Mouse (Mus musculus): Measurements from ENCODE around the gene Hdgfl3. TPM values are rescaled to one million over a fixed set of nuclear protein-coding genes. Genes with fewer than 3 reads are reported as not detected.

The Hdgfl3 gene
- total RNA-seq, 2 experiments from 2014 or later: 70.0 to 74.6 TPM

DNA sequence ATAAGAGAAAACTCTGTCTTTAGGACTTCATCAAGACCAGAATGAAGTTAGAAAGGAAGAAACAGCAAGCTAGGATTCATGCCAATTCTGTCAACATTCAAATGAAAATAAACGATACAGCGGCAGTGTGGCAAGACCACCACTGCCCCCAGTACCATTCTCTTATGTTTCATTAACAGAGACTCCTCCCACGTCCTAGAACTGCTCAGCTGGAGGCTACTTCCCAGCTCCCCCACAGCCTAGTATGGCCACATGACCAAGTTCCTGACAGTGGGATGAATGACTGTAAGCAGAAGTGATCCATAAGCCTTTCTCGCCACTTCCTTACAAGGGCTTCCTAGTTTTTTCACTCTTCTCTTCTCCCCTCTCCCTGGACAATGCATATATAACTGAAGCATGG is 30.2 kb downstream of the Hdgfl3 start:
- no peak for DNase-seq (ENCODE audit: low spot score in 2 of 2)

- DNase-seq (ENCODE audit: low spot score in 2 of 2): no peak
Measured at GRCm38 (mm10) chr7:81899361-81899760, 34.9 kb downstream of the Hdgfl3 start.

DNA sequence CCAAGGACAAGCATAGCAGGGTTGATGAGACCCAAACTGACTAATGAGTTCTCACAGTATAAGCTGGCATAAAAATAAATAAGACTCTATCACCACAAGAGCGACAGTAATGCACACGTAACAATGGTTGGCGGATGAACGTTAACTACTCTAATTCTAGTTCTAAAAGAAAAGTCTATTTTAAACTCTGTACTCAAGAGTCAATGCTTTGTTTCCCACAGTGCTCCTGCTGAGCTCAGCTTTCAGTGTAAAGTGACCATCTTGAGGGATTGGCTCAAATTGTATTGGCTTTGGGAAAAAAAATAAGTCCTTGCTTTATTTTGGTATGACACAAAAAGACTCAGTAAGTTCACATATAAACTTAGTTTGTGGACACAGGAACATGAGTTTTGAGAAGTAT is 49.1 kb downstream of the Hdgfl3 start:
- DNase-seq (ENCODE audit: low spot score in 2 of 2): no peak

DNA sequence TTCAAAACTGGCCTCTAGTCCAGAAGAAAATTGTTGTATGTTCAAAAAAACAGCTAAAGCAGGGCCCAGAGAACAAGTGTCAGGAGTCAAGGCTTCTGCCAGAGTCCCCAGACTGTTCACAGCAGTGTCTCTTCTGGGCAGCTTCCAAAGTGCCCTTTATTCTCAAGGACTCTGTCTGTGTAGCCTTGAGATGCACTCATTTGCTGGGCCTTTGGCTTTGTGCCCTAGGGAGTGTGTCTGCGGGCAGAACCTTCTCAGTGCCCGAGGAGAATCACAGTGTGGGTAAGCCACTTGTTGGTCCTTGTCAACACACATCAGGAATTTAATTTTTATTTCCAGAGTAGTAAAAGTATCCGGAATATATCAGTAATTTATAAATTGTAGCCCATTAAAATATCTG is 52.7 kb downstream of the Hdgfl3 start:
- DNase-seq (ENCODE audit: low spot score in 2 of 2): no peak

GRCm38 (mm10) chr7:81880797-81881196 is 53.5 kb downstream of the Hdgfl3 start:
- no peak for DNase-seq (ENCODE audit: low spot score in 2 of 2)

DNA sequence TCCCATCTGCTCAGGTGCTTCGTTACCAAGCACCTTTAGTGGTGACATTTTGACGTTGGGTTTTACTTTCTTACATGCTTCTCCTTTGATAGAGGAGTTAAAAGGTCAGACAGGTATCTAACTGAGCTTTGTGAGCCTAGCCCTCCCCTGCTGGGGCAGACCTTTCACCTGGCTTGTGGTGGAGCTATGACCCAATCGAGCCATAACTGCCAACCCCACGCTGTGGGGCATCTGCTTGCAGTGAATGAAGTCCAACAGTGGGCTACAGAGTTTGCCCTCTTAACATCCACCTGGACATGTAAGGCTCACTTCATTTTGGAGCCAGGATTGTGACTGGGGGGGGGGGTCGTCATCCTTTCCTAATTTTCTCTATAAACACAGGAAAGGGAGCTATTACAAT is 54.0 kb downstream of the Hdgfl3 start:
- no peak for DNase-seq (ENCODE audit: low spot score in 2 of 2)

DNA sequence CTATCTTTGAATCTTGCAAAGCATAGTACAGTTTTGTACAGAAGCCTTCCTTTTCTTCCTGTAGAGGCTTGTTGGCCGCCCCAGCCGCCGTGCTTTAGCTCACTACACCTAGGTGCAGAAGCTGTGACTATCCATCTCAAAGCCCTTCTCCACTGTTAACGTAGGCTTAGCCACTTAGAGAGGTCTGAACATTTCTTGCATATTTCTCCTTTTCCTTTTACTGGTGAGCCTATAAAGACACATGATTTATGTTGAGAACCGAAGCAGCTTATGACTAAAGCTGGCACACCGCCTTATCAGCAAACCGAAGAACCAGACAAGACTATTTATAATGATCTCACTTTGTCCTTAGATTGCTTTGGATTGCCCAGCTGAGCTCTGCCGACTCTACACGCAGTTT is 58.9 kb downstream of the Hdgfl3 start:
- no peak for DNase-seq (ENCODE audit: low spot score in 2 of 2)

GRCm38 (mm10) chr7:81874636-81875035 is 59.6 kb downstream of the Hdgfl3 start:
- DNase-seq (ENCODE audit: low spot score in 2 of 2): no peak

DNA sequence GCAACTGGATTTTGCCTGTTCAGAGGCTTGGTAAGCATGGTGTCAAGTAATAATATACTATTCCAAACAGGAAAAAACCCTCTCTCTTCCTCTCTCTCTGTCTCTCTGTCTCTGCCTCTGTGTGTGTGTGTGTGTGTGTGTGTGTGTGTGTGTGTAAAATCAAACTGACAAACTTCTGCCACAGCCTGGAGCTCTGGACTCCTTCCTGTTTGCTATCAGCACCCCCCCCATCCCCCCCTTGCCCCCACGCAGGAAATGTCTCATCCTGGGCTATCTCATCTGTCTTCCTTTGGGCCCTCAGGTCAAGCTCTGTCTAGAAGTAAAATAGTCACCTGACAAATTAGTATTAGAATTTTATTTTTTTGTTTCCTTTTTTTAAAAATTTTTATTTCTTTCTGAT is 60.5 kb downstream of the Hdgfl3 start:
- DNase-seq (ENCODE audit: low spot score in 2 of 2): no peak

DNA sequence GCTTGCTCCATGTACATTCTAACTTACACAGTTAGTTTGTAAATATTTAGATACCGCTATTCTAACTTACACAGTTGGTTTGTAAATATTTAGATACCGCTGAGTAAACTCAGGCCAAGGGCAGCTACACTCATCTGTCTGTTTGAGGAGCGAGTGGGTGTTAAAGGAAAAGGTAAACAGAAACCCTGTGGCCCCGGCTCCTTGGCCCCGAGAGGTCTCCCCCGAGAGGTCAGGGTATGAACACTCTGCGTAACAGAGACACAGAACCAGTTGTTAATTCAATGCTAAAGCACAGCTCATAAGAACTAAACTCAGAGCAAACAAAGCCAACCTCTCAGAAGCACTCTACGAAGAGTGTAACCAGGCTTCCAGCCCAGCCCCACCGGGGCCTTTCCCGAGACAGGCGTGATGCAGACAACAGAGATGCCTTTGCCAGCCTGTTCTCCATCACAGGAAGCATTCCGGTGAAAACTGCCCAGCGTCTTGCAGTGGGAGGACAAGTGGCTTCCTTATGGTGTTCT is 61.7 kb downstream of the Hdgfl3 start:
- DNase-seq (ENCODE audit: low spot score in 2 of 2): no peak

DNA sequence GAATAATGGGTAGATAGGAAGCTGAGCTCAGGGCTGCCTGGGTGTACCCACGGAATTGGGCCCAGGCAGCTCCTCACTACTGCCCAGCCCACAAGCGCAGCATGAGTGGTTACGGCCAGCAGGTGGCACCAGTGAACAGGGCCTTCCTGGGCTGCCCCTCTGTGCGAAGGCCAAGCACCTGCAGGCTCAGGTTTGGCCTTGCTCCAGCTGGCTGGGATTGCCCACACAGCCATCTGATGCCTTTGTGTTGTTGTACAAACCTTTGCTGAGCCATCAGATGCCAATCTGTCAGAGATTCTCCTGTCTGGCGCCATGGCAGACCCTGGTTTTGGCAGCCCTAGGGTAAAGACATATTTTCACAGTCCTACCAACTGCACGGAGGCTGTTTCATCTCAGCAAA is 66.1 kb downstream of the Hdgfl3 start:
- DNase-seq (ENCODE audit: low spot score in 2 of 2): peak; percentile 81 to 86

- no peak for DNase-seq (ENCODE audit: low spot score in 2 of 2)
Measured at GRCm38 (mm10) chr7:81867231-81867930, 66.9 kb downstream of the Hdgfl3 start.

DNA sequence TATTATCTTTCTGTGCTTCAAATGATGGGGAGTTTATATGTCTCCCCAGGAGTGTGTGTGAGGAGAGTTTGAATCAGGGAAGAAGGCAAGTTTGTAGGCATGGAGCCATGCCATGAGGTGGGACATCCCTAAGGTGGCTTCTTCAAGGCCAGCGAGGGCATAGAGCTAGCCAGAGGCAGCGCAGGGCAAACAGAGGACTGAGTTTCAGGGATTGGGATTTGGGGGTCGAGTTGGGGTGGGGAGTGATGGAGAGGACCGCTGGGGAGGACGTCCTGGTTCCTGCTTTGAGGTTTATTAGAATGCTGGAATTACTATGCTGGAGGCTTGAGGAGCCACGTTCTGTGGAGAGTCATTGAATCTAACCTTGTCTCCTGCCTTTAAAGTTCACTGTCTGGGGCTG is 68.3 kb downstream of the Hdgfl3 start:
- DNase-seq (ENCODE audit: low spot score in 2 of 2): no peak

GRCm38 (mm10) chr7:81864552-81864951 is 69.7 kb downstream of the Hdgfl3 start:
- DNase-seq (ENCODE audit: low spot score in 2 of 2): no peak

GRCm38 (mm10) chr7:81862587-81863583 is 71.4 kb downstream of the Hdgfl3 start:
- DNase-seq (ENCODE audit: low spot score in 2 of 2): no peak

DNA sequence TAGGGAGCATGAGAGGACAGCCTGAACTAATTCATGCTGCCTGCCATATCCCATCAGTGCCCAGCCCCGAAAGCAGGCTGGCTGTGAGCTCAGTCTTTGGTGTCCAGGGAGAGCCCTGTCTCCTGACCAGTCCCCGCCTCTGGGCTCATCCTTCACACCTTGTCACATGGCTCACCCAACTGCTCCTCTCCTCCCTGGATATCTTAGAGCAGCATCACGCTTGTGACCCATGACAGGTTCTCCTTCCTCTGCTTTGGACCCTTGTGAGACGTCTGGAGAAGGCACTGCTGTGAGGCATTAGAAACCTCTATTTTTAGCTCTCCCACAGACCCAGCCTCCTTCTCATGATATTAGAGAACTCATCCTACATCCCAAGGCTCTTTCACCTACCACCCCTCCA is 72.4 kb downstream of the Hdgfl3 start:
- DNase-seq (ENCODE audit: low spot score in 2 of 2): no peak

GRCm38 (mm10) chr7:81861461-81861860 is 72.8 kb downstream of the Hdgfl3 start:
- no peak for DNase-seq (ENCODE audit: low spot score in 2 of 2)

- DNase-seq (ENCODE audit: low spot score in 2 of 2): no peak
Measured at GRCm38 (mm10) chr7:81860996-81861395, 73.3 kb downstream of the Hdgfl3 start.

DNA sequence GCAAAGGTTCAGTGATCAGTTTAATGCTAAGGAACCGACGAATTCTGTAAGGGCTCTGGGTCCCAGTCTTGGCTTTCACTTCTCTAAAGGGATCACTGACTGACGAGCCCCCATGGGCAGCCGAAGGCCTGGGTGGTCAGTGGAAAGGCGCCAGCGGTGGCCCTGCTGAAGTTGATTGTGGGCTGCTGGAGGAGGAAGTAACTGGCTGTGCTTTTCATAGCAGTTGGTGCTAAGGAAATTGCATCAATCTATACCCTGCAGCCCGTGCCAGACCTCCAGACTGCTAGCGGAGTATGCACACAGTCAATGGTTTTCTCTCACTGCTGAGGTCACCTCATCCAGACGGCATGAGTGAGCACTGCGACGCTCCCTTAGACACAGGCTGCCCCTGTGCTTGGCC is 74.2 kb downstream of the Hdgfl3 start:
- no peak for DNase-seq (ENCODE audit: low spot score in 2 of 2)

DNA sequence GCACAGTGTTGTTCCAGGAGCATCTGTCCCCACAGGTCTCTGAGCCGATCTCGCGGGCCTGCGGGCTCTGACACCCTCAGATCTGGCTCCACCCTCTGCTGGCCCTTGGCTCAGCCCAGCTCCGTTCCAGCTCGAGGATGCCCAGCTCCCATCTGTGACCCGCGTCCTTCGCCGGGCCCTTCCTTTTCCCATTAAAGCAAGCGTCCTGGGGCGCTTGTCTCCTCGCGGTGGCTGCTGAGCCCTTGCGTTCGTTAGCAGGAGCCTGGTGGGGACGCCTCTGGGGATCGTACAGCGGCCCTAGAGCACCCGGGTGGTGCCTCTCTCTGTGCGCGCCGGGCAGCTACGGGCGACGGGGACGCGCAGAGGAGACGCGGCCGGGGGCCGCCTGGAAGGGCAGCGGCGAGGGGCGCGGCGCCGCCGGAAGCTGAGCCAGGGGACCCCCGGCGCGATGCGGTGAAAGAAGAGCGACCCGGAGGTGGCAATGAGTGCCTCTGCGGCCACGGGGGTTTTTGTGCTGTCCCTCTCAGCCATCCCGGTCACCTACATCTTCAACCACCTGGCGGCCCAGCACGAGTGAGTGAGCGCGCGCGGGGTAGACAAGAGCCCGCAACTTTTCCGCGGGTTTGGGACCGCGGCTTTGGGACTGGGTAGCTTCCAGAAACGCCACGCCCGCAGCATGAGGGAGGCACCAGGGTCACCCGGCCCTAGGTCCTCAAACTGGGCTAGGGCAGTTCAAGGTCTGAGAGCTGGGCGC is 75.1 kb downstream of the Hdgfl3 start, which contains the start of gene Tm6sf1:
Tm6sf1 (plus strand) TSS at position 34 of the 754 bp plus-strand sequence.
- DNase-seq (ENCODE audit: low spot score in 2 of 2): peak in 1 of 2 experiments; percentile 43

- no peak for DNase-seq (ENCODE audit: low spot score in 2 of 2)
Measured at GRCm38 (mm10) chr7:81858236-81858635, 76.0 kb downstream of the Hdgfl3 start.
